Mouse (Mus musculus): ENCODE results near the gene Prr29. TPM values are rescaled to one million over a fixed set of nuclear protein-coding genes. Genes with fewer than 3 reads are reported as not detected.
"Not testable (repeated sequence)": the region's sequence is repeated elsewhere in the genome, so short reads cannot be mapped to it uniquely, and the experiment has no call there.

Gene Prr29
- polyA plus RNA-seq, 1 experiment: not detected

DNA sequence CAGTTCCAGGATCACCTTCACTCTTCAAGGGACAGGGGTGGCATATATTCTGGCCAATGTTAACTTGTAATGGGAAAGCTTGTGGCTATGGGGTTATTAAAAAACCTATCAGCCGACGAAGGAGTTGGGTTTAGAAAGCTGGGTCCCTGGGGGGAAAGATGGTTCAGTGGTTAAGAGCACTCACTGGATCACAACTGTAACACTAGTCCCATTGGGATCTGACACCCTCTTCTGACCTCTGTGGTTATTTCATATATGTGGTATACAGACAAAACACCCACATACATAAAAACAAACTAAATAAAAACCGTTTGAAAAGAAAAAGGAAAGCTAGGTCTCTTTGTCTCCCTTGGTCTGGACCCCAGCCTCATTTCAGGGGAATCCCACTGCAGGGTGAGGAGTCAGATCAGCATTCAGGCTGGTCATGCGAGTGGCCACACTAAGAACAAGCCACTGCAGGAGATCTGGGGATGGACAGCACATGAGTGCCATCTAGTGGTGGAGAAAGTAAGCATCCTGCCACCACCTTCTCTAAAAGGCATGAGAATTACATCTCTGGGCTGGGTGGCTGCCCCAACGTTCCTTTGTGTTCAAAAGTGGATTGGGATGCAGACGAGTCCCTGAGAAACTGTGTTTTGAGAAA lies 26.4 kb downstream of the Prr29 start:
- Histone ChIP-seq H3ac (ENCODE audit: control insufficient read depth, insufficient read length, low read depth) (no peak overlapping the region), H3K36me3 (ENCODE audit: control insufficient read depth, insufficient read depth) (peaks cover 8% of the 10 kb centered on the region), H3K79me3 (ENCODE audit: low read depth) (no peaks in the 10 kb centered on the region), H3K27me3 (ENCODE audit: control insufficient read depth, insufficient read depth, insufficient read length) (no peaks in the 10 kb centered on the region), H3K79me2 (ENCODE audit: control insufficient read depth, insufficient read depth) (no peaks in the 10 kb centered on the region), H3K4me3 (ENCODE audit: insufficient read depth, poor library complexity, severe bottlenecking) (no peak overlapping the region)
- TF ChIP-seq USF1 (IDR thresholded peaks at IDR 0.05; ENCODE audit: low read depth): no peak
- peak; percentile 69 for TF ChIP-seq CTCF (IDR thresholded peaks at IDR 0.05; ENCODE audit: control insufficient read depth, insufficient read depth, insufficient read length)

DNA sequence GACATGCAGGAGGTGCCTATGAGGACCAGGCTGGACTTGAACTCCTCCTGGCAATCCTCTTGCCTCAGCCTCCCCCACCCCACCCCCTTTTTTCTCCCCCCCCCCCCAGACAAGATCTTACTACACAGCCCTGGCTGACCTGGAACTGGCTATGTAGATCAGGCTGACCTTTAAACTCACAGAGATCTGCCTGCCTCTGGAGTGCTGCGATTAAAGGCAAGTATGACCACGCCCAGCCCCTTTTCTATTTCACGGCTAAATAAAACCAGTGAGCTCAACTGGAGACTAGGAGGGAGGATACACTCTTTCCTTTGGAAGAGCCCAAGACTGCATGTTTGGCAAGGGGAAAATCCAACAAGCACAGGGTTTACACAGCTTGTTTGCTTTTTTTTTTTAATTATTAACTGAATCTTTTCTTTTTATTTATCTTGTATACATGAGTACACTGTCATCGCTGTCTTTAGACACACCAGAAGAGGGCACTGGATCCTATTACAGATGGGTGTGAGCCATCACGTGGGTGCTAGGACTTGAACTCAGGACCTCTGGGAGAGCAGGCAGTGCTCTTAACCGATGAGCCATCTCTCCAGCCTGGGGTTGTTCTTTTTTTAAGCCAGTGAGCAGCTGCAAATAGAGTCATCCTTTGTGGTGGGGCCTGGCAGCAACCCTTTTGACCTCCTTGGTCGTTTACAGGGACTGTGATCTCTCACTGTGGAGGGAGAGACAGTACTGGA lies 27.5 kb downstream of the Prr29 start:
- Histone ChIP-seq H3K79me3 (ENCODE audit: low read depth) (no peaks in the 10 kb centered on the region), H3K27me3 (ENCODE audit: control insufficient read depth, insufficient read depth, insufficient read length) (no peaks in the 10 kb centered on the region), H3ac (ENCODE audit: control insufficient read depth, insufficient read length, low read depth) (no peak overlapping the region), H3K36me3 (ENCODE audit: control insufficient read depth, insufficient read depth) (peaks cover 8% of the 10 kb centered on the region), H3K4me3 (ENCODE audit: insufficient read depth, poor library complexity, severe bottlenecking) (no peak overlapping the region), H3K79me2 (ENCODE audit: control insufficient read depth, insufficient read depth) (no peaks in the 10 kb centered on the region)
- TF ChIP-seq FOSL1 (IDR thresholded peaks at IDR 0.05; ENCODE audit: insufficient read depth, low read length, poor library complexity, severe bottlenecking): no peak
- TF ChIP-seq MYOG (IDR thresholded peaks at IDR 0.05; ENCODE audit: control insufficient read depth, extremely low read depth, insufficient read length): no peak
- TF ChIP-seq USF1 (IDR thresholded peaks at IDR 0.05; ENCODE audit: low read depth): peak; percentile 27

DNA sequence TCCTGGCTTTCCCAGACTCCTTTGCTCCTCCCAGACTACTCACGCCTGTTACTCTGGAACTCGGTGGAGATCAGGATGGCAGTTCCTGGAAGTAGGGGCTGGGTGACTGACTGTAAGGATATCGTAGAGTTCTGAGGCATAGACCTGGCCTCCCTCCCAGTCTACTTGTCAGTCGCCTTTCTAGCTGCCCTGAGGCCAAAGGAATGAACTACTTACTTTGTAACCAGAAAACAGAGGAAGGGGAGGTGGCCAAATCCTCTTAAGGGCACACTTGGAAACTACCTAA lies 28.0 kb downstream of the Prr29 start:
- no peaks in the 10 kb centered on the region for H3K79me3 ChIP-seq (ENCODE audit: low read depth)
- no peak for TF ChIP-seq MYOD1 (IDR thresholded peaks at IDR 0.05; ENCODE audit: control insufficient read depth, insufficient read length, low read depth)
- no peak overlapping the region for H3K4me3 ChIP-seq (ENCODE audit: insufficient read depth, poor library complexity, severe bottlenecking)
- no peaks in the 10 kb centered on the region for H3K27me3 ChIP-seq (ENCODE audit: control insufficient read depth, insufficient read depth, insufficient read length)
- H3K36me3 ChIP-seq (ENCODE audit: control insufficient read depth, insufficient read depth): peaks cover 13% of the 10 kb centered on the region
- H3K79me2 ChIP-seq (ENCODE audit: control insufficient read depth, insufficient read depth): no peaks in the 10 kb centered on the region
- H3ac ChIP-seq (ENCODE audit: control insufficient read depth, insufficient read length, low read depth): no peak overlapping the region

DNA sequence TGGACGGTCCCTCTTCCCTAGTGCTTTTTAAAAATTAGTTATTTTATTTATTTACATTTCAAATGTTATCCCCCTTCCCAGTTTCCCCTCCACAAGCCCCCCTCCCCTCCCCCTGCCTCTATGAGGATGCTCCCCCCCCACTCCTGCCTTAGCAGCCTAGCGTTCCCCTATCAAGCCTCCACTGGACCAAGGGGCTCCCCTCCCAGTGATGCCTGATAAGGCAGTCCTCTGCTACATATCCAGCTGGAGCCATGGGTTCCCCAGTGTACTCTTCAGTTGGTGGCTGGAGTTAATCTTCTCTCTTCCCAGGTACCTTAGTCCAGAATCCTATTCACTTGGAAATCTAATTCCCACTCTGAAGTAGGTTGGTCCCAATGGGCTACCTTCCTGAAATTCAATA lies 28.8 kb downstream of the Prr29 start:
- H3K79me3 ChIP-seq (ENCODE audit: low read depth); H3K4me3 ChIP-seq (ENCODE audit: insufficient read depth, poor library complexity, severe bottlenecking); H3K27me3 ChIP-seq (ENCODE audit: control insufficient read depth, insufficient read depth, insufficient read length); H3K79me2 ChIP-seq (ENCODE audit: control insufficient read depth, insufficient read depth); H3ac ChIP-seq (ENCODE audit: control insufficient read depth, insufficient read length, low read depth): not testable (repeated sequence)
- peaks cover 21% of the 10 kb centered on the region for H3K36me3 ChIP-seq (ENCODE audit: control insufficient read depth, insufficient read depth)

DNA sequence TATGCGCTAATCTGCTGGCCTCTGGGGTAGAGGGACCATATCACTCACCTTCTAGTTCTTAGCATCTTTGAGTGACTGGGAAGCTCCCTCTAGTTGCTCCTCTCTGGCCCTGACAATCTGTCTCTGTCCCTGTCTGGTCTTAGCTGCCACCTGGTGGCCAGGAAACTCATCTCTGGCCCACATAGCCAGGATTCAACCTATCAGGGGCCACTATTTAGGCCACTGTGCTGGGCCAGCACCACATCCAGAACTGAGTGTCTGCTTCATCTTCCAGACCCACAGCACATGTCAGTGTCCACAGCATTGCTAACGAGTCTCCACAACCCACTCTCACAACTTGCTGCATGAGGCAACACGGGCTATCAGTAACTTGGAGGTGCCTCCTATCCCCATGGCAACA lies 32.4 kb downstream of the Prr29 start:
- Histone ChIP-seq H3K4me3 (ENCODE audit: insufficient read depth, poor library complexity, severe bottlenecking) (no peak overlapping the region), H3ac (ENCODE audit: control insufficient read depth, insufficient read length, low read depth) (no peak overlapping the region), H3K27me3 (ENCODE audit: control insufficient read depth, insufficient read depth, insufficient read length) (no peaks in the 10 kb centered on the region), H3K79me3 (ENCODE audit: low read depth) (no peaks in the 10 kb centered on the region), H3K36me3 (ENCODE audit: control insufficient read depth, insufficient read depth) (peaks cover 53% of the 10 kb centered on the region), H3K79me2 (ENCODE audit: control insufficient read depth, insufficient read depth) (no peaks in the 10 kb centered on the region)
- no peak for TF ChIP-seq MAX (IDR thresholded peaks at IDR 0.05)
- no peak for TF ChIP-seq MYOG (IDR thresholded peaks at IDR 0.05; ENCODE audit: control insufficient read depth, extremely low read depth, insufficient read length)
- no peak for TF ChIP-seq USF1 (IDR thresholded peaks at IDR 0.05; ENCODE audit: low read depth)
- no peak for TF ChIP-seq FOSL1 (IDR thresholded peaks at IDR 0.05; ENCODE audit: insufficient read depth, low read length, poor library complexity, severe bottlenecking)
- TF ChIP-seq CTCF (IDR thresholded peaks at IDR 0.05; ENCODE audit: control insufficient read depth, insufficient read depth, insufficient read length): no peak
- TF ChIP-seq MYOD1 (IDR thresholded peaks at IDR 0.05; ENCODE audit: control insufficient read depth, insufficient read length, low read depth): no peak
- no peak for TF ChIP-seq CEBPB (IDR thresholded peaks at IDR 0.05; ENCODE audit: low read depth)

DNA sequence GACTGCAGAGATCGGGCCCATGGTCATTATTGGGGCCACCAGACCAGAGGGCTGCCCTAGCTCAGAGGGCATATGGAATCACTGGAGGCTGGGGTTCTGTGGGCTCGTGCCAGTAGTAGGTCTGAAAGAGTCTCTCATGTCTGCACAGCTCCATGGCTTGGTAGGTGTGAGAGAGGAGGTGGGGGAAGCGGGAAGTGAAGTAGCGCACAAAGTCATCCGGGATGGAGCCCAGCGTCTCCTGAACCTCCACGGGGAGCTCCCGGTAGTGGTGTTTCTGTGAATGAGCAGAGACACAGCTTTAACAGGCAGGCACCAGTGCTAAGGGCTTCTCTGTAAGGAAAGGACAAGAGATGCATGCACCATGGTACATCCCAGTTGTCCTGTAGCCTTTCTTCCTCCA lies 33.2 kb downstream of the Prr29 start:
- Histone ChIP-seq H3K79me3 (ENCODE audit: low read depth) (no peaks in the 10 kb centered on the region), H3K79me2 (ENCODE audit: control insufficient read depth, insufficient read depth) (no peaks in the 10 kb centered on the region), H3K36me3 (ENCODE audit: control insufficient read depth, insufficient read depth) (peaks cover 61% of the 10 kb centered on the region), H3K4me3 (ENCODE audit: insufficient read depth, poor library complexity, severe bottlenecking) (no peak overlapping the region), H3ac (ENCODE audit: control insufficient read depth, insufficient read length, low read depth) (no peak overlapping the region), H3K27me3 (ENCODE audit: control insufficient read depth, insufficient read depth, insufficient read length) (no peaks in the 10 kb centered on the region)
- TF ChIP-seq FOSL1 (IDR thresholded peaks at IDR 0.05; ENCODE audit: insufficient read depth, low read length, poor library complexity, severe bottlenecking) (no peak), MYOG (IDR thresholded peaks at IDR 0.05; ENCODE audit: control insufficient read depth, extremely low read depth, insufficient read length) (no peak), MYOD1 (IDR thresholded peaks at IDR 0.05; ENCODE audit: control insufficient read depth, insufficient read length, low read depth) (no peak), CEBPB (IDR thresholded peaks at IDR 0.05; ENCODE audit: low read depth) (no peak), USF1 (IDR thresholded peaks at IDR 0.05; ENCODE audit: low read depth) (no peak), CTCF (IDR thresholded peaks at IDR 0.05; ENCODE audit: control insufficient read depth, insufficient read depth, insufficient read length) (no peak), MAX (IDR thresholded peaks at IDR 0.05) (no peak)
